Mouse (Mus musculus): ENCODE results near the gene Hmgcl. TPM values are rescaled to one million over a fixed set of nuclear protein-coding genes. Genes with fewer than 3 reads are reported as not detected.
A peak's percentile ranks its signal among the peaks of the same experiment; 100 is the strongest.

The Hmgcl gene
- polyA plus RNA-seq, 1 experiment from 2014 or later = 91.4 TPM

GRCm38 (mm10) chr4:135912835-135913234 lies 33.4 kb upstream of the Hmgcl start:
- Histone ChIP-seq H3K27me3 (no peaks in the 10 kb centered on the region), H3K27ac (replicated peaks) (peak overlapping the region; percentile 33; the same call in 1 of the 2 replicates), H3K4me3 (replicated peaks) (no peak overlapping the region), H3K4me2 (peak overlapping the region; percentile 4; the same call in 1 of the 2 replicates), H3K4me1 (replicated peaks) (peaks cover 33% of the 10 kb centered on the region), H3K36me3 (replicated peaks) (0 out of 2 replicates have a peak, but pooled peaks cover 2% of the 10 kb centered on the region), H3K9ac (no peak overlapping the region), H3K9me3 (replicated peaks) (no peaks in the 10 kb centered on the region)
- ATAC-seq (ENCODE audit: insufficient read depth) = peak; percentile 44; the same call in 1 of the 2 replicates
- 20% methylated on average over 3 of the region's 3 CpGs for WGBS (ENCODE audit: insufficient replicate concordance)

DNA sequence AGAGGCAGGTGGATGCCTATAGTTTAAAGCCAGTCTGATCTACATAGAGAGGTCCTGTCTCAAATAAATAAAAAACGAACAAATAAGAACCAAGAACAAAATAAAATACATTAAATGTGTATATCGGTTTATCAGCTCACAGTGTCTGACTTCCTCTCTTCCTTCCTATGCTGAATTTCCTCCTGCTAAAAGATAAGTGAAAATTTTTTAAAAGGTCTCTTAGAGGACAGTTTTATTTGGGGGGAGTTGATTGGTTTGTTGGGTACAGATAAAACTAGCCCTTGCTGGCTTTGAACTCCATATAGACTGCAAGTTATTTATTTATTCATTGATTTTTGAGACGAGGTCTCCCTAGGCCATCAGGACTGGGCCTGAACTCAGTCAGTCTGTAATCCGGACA lies 32.8 kb upstream of the Hmgcl start:
- H3K27me3 ChIP-seq = no peaks in the 10 kb centered on the region
- peak overlapping the region; percentile 10; the same call in 1 of the 2 replicates for H3K4me2 ChIP-seq
- H3K27ac ChIP-seq (replicated peaks) = peak overlapping the region; percentile 33; the same call in 1 of the 2 replicates
- no peak for ATAC-seq (ENCODE audit: insufficient read depth)
- no peak overlapping the region for H3K4me3 ChIP-seq (replicated peaks)
- no peaks in the 10 kb centered on the region for H3K9me3 ChIP-seq (replicated peaks)
- no peak overlapping the region for H3K9ac ChIP-seq
- H3K4me1 ChIP-seq (replicated peaks) = peaks cover 36% of the 10 kb centered on the region
- 24% methylated on average over 4 of the region's 4 CpGs for whole genome bisulfite sequencing (ENCODE audit: insufficient replicate concordance)
- H3K36me3 ChIP-seq (replicated peaks) = 0 out of 2 replicates have a peak, but pooled peaks cover 2% of the 10 kb centered on the region

- Histone ChIP-seq H3K27ac (replicated peaks) (peak overlapping the region; percentile 55), H3K4me1 (replicated peaks) (peaks cover 37% of the 10 kb centered on the region), H3K27me3 (no peaks in the 10 kb centered on the region), H3K9ac (no peak overlapping the region), H3K36me3 (replicated peaks) (0 out of 2 replicates have a peak, but pooled peaks cover 15% of the 10 kb centered on the region), H3K4me2 (peak overlapping the region; percentile 30; the same call in 1 of the 2 replicates), H3K9me3 (replicated peaks) (no peaks in the 10 kb centered on the region), H3K4me3 (replicated peaks) (no peak overlapping the region)
- ATAC-seq (ENCODE audit: insufficient read depth) = no peak
- WGBS (ENCODE audit: insufficient replicate concordance) = 46% methylated on average over 13 of the region's 13 CpGs
Observed at GRCm38 (mm10) chr4:135918635-135919279, 27.5 kb upstream of the Hmgcl start.

GRCm38 (mm10) chr4:135919280-135919639 lies 27.0 kb upstream of the Hmgcl start:
- Histone ChIP-seq H3K4me1 (replicated peaks) (peaks cover 35% of the 10 kb centered on the region), H3K27me3 (no peaks in the 10 kb centered on the region), H3K4me2 (no peak overlapping the region; the same call in 1 of the 2 replicates), H3K36me3 (replicated peaks) (0 out of 2 replicates have a peak, but pooled peaks cover 15% of the 10 kb centered on the region), H3K4me3 (replicated peaks) (no peak overlapping the region), H3K9ac (no peak overlapping the region), H3K9me3 (replicated peaks) (no peaks in the 10 kb centered on the region), H3K27ac (replicated peaks) (peak overlapping the region; percentile 55)
- ATAC-seq (ENCODE audit: insufficient read depth) = no peak
- WGBS (ENCODE audit: insufficient replicate concordance) = 63% methylated on average over 3 of the region's 3 CpGs

GRCm38 (mm10) chr4:135920304-135921241 lies 25.7 kb upstream of the Hmgcl start, which contains the start of gene Fuca1:
Gene Fuca1, plus strand, starts transcription at chr4:135920735.
- Histone ChIP-seq H3K9ac (peak within 1 kb of the TSS; percentile 75), H3K4me3 (replicated peaks) (peak within 1 kb of the TSS; percentile 78), H3K4me2 (peak within 1 kb of the TSS; percentile 93), H3K4me1 (replicated peaks) (peaks cover 36% of the 10 kb centered on the region), H3K27me3 (no peaks in the 10 kb centered on the region), H3K9me3 (replicated peaks) (no peaks in the 10 kb centered on the region), H3K36me3 (replicated peaks) (0 out of 2 replicates have a peak, but pooled peaks cover 21% of the 10 kb centered on the region), H3K27ac (replicated peaks) (peak within 1 kb of the TSS; percentile 78)
- peak; percentile 92 for ATAC-seq (ENCODE audit: insufficient read depth)
- under 1% methylated on average over 60 of the region's 60 CpGs for WGBS (ENCODE audit: insufficient replicate concordance)

DNA sequence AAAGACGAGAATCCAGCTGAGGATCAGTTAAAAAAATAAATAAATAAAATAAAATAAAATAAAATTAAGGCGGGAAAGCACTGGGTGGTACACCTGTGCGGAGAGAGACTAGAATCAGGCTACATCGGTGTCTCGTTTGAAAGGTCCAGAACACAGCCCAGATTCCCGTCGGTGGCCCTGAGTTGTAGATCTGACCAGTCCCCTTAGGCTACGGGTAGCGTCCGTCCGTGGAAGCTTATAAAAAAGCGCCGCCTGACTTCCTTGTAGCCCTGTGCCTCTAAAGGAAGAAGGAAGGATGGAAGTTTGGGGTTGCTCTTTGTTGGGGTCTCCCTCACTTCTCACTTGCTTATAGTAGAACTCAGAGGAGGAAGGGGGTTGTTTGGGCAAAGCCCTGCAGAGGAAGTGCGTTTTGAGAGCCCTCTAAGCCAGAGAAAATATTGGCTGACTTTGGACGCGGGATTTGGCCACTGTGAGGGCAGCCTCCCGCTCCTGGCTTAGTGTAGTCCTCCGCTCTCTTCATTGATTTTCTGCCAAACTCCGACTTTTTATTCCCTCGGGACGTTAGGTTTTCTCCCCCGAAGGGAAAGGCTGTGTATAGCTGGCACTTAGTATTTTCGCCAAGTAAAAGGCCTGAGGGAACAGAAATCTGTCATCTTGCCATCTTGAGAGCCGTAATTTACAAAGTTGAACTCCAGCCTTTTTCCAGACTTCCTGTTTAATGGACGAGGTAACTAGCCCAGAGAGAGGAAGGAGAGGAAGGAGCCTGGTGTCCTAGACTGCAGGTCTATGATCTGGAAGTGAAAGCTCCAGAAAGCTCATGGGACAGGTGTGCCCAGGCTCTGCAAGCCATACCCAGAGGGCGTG lies 24.8 kb upstream of the Hmgcl start:
- no peaks in the 10 kb centered on the region for H3K9me3 ChIP-seq (replicated peaks)

DNA sequence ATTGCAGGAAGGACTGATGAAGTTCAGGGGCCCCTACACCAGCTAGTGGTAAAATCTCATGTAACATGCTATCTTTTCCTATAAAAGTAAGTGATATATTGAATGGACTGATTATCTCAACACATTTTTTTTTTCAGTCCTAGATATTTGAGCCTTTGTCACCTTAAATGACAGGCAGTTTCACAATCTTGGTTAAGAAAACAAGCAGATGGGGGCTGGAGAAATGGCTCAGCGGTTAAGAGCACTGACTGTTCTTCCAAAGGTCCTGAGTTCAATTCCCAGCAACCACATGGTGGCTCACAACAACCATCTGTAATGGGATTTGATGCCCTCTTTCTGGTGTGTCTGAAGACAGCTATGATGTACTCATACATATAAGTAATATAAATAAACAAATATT lies 24.1 kb upstream of the Hmgcl start:
- 70% methylated on average over 1 of the region's 1 CpGs for WGBS (ENCODE audit: insufficient replicate concordance)
- no peaks in the 10 kb centered on the region for H3K9me3 ChIP-seq (replicated peaks)
- H3K4me3 ChIP-seq (replicated peaks) = peak overlapping the region; percentile 78
- H3K36me3 ChIP-seq (replicated peaks) = 0 out of 2 replicates have a peak, but pooled peaks cover 34% of the 10 kb centered on the region
- peak overlapping the region; percentile 93 for H3K4me2 ChIP-seq
- no peak for ATAC-seq (ENCODE audit: insufficient read depth)
- H3K27ac ChIP-seq (replicated peaks) = no peak overlapping the region
- peaks cover 49% of the 10 kb centered on the region for H3K4me1 ChIP-seq (replicated peaks)
- H3K27me3 ChIP-seq = no peaks in the 10 kb centered on the region
- H3K9ac ChIP-seq = no peak overlapping the region

More for the DNA sequence above, 24.8 kb upstream of the Hmgcl start:
- Histone ChIP-seq H3K4me2 (peak overlapping the region; percentile 93), H3K27me3 (no peaks in the 10 kb centered on the region), H3K4me3 (replicated peaks) (peak overlapping the region; percentile 78), H3K9ac (peak overlapping the region; percentile 75), H3K4me1 (replicated peaks) (peaks cover 43% of the 10 kb centered on the region), H3K36me3 (replicated peaks) (0 out of 2 replicates have a peak, but pooled peaks cover 28% of the 10 kb centered on the region), H3K27ac (replicated peaks) (peak overlapping the region; percentile 78)
- ATAC-seq (ENCODE audit: insufficient read depth) = no peak
- WGBS (ENCODE audit: insufficient replicate concordance) = 7% methylated on average over 26 of the region's 26 CpGs

GRCm38 (mm10) chr4:135924418-135924817 lies 21.8 kb upstream of the Hmgcl start:
- H3K9me3 ChIP-seq (replicated peaks) = no peaks in the 10 kb centered on the region
- no peak overlapping the region for H3K9ac ChIP-seq
- H3K27me3 ChIP-seq = no peaks in the 10 kb centered on the region
- peaks cover 41% of the 10 kb centered on the region for H3K4me1 ChIP-seq (replicated peaks)
- 81% methylated on average over 2 of the region's 2 CpGs for WGBS (ENCODE audit: insufficient replicate concordance)
- no peak overlapping the region for H3K27ac ChIP-seq (replicated peaks)
- no peak for ATAC-seq (ENCODE audit: insufficient read depth)
- 0 out of 2 replicates have a peak, but pooled peaks cover 39% of the 10 kb centered on the region for H3K36me3 ChIP-seq (replicated peaks)
- no peak overlapping the region for H3K4me2 ChIP-seq
- no peak overlapping the region for H3K4me3 ChIP-seq (replicated peaks)

DNA sequence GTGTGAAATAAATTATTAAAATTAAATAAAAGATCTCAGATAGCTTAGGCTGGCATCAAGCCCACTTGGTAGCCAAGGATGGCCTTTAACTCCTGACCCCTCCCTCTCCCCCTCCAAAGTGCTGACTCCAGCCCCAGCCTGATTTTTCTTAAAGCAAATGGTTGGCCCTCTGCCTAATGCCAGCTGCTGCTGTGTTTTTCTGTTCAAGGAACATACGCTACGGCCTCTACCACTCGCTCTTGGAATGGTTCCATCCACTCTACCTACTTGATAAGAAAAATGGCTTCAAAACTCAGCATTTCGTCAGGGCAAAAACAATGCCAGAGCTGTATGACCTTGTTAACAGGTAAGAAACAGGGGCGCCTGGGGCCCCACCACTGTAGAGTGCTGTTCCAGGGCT lies 20.9 kb upstream of the Hmgcl start:
- H3K9me3 ChIP-seq (replicated peaks) = no peaks in the 10 kb centered on the region
- H3K27me3 ChIP-seq = no peaks in the 10 kb centered on the region
- no peak overlapping the region for H3K9ac ChIP-seq
- no peak for ATAC-seq (ENCODE audit: insufficient read depth)
- H3K27ac ChIP-seq (replicated peaks) = no peak overlapping the region
- H3K4me1 ChIP-seq (replicated peaks) = peaks cover 34% of the 10 kb centered on the region
- 78% methylated on average over 5 of the region's 5 CpGs for WGBS (ENCODE audit: insufficient replicate concordance)
- H3K36me3 ChIP-seq (replicated peaks) = peaks cover 38% of the 10 kb centered on the region
- H3K4me3 ChIP-seq (replicated peaks) = no peak overlapping the region
- no peak overlapping the region for H3K4me2 ChIP-seq

GRCm38 (mm10) chr4:135926195-135926808 lies 19.9 kb upstream of the Hmgcl start:
- Histone ChIP-seq H3K4me3 (replicated peaks) (no peak overlapping the region), H3K4me2 (no peak overlapping the region), H3K27ac (replicated peaks) (no peak overlapping the region), H3K4me1 (replicated peaks) (peaks cover 30% of the 10 kb centered on the region), H3K9me3 (replicated peaks) (no peaks in the 10 kb centered on the region), H3K27me3 (no peaks in the 10 kb centered on the region), H3K9ac (no peak overlapping the region), H3K36me3 (replicated peaks) (peaks cover 47% of the 10 kb centered on the region)
- WGBS (ENCODE audit: insufficient replicate concordance) = 69% methylated on average over 10 of the region's 10 CpGs
- ATAC-seq (ENCODE audit: insufficient read depth) = no peak

All from liver, embryonic 15.5 days (tissue).